Mouse (Mus musculus) kidney, adult 9 months (tissue): ENCODE measurements at regions not wholly inside any gene's neighbourhood (a gene's known extent, or its start where the extent isn't known, plus 50 kb on each side); places are given as distances from the start of the nearest gene placed in this dataset.
A peak's percentile ranks its signal among the peaks of the same experiment; 100 is the strongest.

Source experiments
- DNase-seq: peaks from one replicate; pipeline ENCODE4 v3.0.0; 2022

- DNase-seq: no peak
These were observed 60.0 kb upstream of the Ajap1 start for GRCm38 (mm10) chr4:153542631-153543031.

DNA sequence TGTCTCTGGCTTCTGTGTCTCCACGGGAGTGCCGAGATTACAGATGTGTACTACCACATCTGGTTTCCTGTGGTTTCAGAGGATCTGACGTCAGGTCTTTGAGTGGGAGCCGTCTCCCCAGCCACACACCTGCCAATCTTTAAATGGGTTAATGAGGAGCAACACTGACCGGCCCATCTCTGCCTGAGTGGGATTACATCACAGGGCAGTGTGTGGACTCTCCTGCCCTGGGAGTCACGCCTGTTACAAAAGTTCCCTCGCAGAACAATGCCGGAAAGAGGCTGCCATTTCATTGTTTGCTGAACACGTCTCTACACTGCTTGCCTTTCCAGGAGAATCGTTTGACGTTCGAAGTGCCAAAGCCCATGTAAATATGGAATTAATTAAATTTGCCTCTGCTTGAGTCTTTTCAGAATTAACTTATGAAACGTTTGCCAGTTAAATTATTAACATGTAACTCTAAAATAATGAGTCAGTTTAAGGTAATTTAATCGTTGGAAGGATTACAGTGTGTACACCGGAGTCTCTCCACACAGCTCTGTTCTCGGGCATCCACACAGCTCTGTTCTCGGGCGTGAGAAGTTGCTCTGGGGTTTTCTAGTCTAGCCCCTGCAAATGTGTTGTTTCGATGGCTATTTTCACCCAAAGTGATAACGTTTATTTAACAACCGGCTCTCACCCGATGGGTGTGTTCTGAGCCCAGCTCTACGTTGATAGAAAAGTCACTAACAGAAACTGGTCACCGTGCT is 61.5 kb upstream of the Ajap1 start:
- DNase-seq: peak; percentile 38

GRCm38 (mm10) chr4:153546709-153547108 is 64.1 kb upstream of the Ajap1 start:
- DNase-seq: no peak

DNA sequence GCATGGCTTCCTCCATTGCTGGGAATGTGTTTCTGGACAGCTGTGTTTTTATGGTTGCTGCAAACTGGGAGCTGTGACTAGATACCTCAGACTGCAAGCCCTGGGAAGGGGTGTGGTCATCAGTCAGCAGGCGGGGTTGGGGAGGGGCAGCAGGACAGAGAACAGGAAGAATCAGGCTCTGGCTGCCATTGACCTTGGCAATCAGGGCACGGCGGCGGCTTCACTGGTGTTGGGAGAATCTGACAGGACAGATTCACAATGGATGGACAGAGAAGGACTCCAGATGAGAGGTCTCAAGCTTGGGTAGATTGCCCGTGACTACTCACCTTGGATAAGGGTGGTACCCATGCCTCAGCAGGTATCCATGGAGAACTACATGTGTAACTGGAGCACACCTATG is 64.5 kb upstream of the Ajap1 start:
- DNase-seq: no peak

DNA sequence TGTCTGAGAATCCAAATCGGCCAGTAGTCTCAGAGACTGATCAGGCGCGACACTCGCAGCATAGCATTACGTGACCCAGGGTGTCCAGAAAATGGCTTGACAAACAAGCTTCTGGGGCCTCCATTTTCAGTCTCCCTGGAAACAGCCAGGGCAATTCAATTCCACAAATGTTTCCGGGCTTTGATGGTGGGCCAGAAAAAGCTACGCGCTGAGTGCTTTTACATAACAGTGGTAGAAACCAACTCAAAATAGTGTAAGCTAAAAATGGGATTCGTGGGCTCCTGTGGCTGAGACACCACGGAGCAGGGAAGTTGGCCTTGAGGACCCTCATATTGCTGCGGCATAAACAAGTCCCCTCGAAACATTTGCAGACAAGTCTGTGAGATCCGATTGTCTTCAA is 65.3 kb upstream of the Ajap1 start:
- no peak for DNase-seq

DNA sequence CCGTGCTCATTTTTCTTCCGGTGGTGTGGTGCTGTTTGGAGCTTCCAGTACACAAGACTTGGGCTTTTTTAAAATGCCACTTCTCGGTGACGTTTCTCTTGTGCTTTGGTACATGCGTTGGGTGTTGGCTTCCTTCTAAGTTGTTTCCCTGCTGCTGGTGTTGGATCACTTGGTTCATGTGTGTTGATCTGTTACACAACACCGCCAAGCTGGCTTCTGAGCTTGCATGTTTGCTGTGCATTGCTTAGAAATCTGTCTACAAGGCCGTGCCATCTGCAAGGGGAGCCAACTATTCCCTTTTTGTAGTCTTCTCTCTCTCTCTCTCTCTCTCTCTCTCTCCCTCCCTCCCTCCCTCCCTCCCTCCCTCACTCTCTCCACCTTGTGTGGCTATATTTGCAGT is 68.7 kb upstream of the Ajap1 start:
- no peak for DNase-seq

- no peak for DNase-seq
These were observed 69.9 kb upstream of the Ajap1 start for GRCm38 (mm10) chr4:153552483-153552882.

- no peak for DNase-seq
These were observed 75.4 kb upstream of the Ajap1 start for GRCm38 (mm10) chr4:153557812-153558608.

DNA sequence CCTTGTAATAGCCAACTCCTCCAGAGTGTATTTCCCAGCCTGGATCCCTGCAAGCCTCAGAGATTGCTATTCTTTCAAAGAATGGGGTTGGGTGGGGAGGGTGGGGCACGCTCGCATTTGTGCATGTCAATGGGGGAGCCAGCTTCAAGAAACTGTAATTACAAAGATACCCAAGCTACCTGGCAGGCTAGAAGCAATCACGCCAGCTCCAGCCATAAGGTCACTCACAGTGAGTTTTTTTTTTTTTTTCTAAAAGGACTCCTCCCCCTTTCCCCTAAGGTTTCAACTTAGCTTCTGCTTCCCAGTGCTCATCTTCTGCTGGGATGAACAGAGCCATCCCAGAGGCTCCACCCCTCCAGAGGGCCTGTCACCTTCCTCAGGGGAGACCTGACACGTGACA is 77.0 kb upstream of the Ajap1 start:
- DNase-seq: no peak

DNA sequence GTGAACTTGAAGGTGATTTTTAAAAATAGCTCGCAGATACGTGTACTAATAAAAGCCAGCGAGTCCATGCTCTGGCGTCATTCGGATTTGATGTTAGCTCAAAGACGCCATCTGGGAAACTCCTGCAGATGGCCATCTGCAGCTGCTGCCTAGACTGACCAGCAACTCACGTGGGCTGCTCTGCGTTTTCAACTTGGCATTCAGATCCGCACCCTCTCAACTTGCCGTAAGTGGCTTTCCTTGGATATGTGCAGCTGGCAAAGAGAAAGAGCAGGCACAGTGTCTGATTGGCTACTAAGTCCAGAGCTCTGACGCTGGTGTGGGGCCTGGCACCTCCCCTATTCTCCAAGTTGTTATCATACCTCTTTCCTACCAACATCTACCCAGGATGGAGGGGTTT is 77.6 kb upstream of the Ajap1 start:
- DNase-seq: no peak

DNA sequence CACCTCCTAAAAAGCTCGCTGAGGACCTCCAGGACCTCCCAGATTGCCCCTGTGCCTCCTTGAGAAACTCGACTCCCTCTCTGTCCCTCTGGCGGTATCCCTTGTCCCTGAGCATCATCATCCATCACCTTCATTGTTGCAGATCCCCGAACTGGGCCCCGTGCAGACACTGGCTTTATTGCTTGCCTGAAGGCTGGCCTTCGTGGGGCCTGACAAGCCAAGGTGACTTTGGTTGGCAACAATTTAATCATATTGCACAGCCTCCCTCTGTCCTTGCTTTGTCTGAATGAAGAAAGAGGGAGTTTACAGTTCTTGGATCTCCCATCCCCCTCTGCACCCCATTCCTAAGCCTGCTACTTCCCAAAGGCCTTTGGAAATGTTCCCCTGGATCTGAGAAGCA is 78.3 kb upstream of the Ajap1 start:
- no peak for DNase-seq

DNA sequence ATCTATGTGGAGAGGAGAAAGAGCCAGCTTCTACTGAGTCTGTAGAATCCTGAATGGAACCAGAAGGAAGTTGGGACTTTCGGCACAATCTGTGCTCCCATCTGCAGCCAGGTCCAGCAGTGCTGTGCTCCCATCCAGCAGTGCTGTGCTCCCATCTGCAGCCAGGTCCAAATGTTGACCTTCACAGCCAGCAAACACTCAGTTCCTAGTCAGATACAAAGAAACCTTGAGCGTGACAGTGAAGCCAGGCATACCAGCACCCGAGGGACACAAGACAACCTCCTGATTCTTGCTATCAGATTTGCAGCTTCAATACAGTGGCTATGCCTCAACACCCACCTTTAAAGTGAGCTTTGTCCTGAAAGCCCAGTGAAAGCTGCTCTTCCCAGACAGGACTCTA is 79.4 kb upstream of the Ajap1 start:
- no peak for DNase-seq

- no peak for DNase-seq
These were observed 84.8 kb upstream of the Ajap1 start for GRCm38 (mm10) chr4:153567329-153567973.

- no peak for DNase-seq
These were observed 90.7 kb upstream of the Ajap1 start for GRCm38 (mm10) chr4:153573180-153573769.

GRCm38 (mm10) chr4:153593291-153593690 is 110.7 kb upstream of the Ajap1 start:
- DNase-seq: no peak

- DNase-seq: no peak
These were observed 117.3 kb upstream of the Ajap1 start for GRCm38 (mm10) chr4:153599794-153600370.

GRCm38 (mm10) chr4:153602496-153602895 is 119.9 kb upstream of the Ajap1 start:
- DNase-seq: no peak

DNA sequence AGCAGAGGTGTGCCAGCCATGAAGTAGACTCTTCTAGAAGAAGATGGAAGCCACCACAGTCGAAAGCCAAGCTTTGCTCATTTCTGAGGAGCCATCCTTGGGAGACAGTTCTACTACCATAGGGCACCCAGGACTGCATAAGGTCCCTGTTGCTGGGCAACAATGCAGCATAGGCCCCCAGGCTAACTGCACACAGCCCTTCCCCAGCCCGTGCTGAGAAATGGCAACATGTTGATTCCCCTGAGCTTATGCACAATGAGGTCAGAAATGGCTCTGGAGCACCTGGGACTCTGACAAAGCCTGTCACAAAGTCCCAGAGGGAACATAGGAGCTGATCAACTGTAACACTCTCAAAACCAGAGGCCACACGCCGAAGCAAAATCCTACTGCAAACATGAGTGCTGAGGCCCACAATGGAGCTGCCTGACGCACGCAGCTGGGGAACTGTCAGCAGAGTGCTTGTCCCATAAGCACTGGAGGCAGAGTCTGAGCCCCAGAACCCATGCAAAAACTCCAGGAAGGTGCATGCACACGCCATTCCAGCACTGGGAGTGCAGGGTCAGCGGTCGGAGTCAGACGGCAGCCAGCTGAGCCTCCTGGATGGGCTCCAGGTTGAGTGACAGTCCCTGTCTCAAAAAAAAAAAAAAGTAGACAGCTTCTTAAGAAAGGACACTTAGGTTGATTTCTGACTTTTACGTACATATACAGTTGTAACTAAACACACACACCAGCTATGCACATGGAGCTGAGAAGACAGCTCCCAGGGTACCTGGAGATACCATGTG is 120.6 kb upstream of the Ajap1 start:
- no peak for DNase-seq

DNA sequence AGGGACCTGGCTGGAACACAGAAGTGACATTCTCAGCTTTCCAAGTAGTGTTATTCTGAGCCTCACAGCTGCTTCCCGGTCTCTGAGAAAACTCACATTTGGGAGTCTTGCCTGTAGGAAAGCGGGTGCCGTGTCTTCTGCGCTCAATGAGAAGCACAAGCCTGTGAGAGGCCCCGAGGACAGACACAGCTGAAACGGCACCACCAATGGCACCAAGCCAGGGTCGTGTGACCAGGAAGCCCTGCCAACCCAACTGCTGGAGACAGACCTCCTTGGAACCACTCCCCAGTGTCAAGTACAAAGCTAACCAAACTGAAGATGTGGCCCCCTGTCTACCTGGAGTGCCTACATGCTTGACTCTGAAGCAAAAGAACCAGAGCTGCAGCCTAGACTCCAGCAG is 121.3 kb upstream of the Ajap1 start:
- DNase-seq: peak; percentile 2

DNA sequence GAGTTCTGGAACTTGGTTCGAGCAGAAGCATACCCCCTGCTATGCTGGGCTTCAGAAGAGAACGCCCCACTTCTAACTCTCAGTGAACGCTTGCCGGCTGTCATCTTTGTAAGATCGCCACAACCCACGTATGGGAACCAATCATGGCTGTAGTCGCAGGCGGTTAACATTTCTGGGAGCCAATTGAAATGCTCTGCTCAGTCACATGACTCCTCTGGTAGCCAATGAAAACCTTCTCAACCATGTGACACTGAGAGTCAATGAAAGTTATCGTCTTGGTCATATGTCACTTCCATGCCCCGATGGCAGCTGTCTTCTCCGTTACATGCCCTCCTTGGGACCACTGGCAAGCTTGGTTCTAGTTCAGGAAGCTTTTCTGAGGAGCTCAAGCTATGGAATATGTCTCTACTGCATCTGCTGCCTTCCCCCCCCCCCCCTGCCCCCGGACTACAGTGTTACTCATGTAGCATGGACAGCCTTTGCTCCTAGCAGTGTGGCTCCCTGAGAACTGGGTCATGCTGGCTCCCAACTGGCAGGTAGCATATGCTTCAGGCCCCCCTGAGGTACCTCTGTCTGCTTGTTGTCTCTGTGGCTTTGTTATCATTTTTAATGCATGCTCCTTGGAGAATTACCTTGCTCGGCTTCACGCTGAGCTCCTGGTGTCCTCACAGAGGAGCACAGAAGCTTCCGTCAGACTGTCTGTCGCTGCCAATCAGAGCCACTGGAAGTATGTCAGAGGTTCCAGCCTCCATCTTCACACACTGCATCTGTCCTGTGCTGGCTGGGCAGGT is 122.3 kb upstream of the Ajap1 start:
- no peak for DNase-seq

- DNase-seq: no peak
These were observed 133.4 kb upstream of the Ajap1 start for GRCm38 (mm10) chr4:153616058-153616457.
